Mouse (Mus musculus): ENCODE measurements around the gene Adcy10.

- TF ChIP-seq CTCF (IDR thresholded peaks at IDR 0.05; ENCODE audit: low read depth) (no peak), EP300 (IDR thresholded peaks at IDR 0.05; ENCODE audit: low read depth) (no peak)
These were observed 4.2 kb downstream of the Adcy10 start for GRCm38 (mm10) chr1:165489197-165489596.
